17 mouse cellular contexts compared by ENCODE assay signal in genomic region chr4:72138264-72139080, GRCm38 (mm10).
DNase-seq lines count a peak whose midpoint lies in the region; ATAC-seq and TF ChIP-seq lines count a peak whose summit lies in the region.
"Had no signal": no experiment of that assay in that cellular context is flagged by ENCODE, and none has a peak within 500 bp of the region (broad histone marks: within the 10 kb centered on the region; RNA-seq: fewer than 3 reads in every experiment).

No protein-coding gene starts in this region.

- TF ChIP-seq EP300 in lung, postnatal 0 days (IDR thresholded peaks at IDR 0.05), result no peak

- no peaks in the 10 kb centered on the region for H3K9me3 ChIP-seq in lung, embryonic 14.5 days (ENCODE audit: low read depth, low read length)
- H3K9me3 ChIP-seq in lung, postnatal 0 days (ENCODE audit: low read length), result no peaks in the 10 kb centered on the region
- H3K9me3 ChIP-seq in midbrain, embryonic 16.5 days (replicated peaks; ENCODE audit: control insufficient read depth, low read length, poor library complexity, severe bottlenecking), result no peaks in the 10 kb centered on the region
- H3K9me3 ChIP-seq: heart, embryonic 10.5 days; kidney, embryonic 15.5 days; limb, embryonic 13.5 days; stomach, embryonic 15.5 days had no signal

- H3K4me1 ChIP-seq in lung, embryonic 14.5 days (ENCODE audit: insufficient read depth), result no peaks in the 10 kb centered on the region
- H3K4me1 ChIP-seq in lung, postnatal 0 days (ENCODE audit: insufficient read depth, low read depth, low read length), result no peaks in the 10 kb centered on the region
- no peaks in the 10 kb centered on the region for H3K4me1 ChIP-seq in midbrain, embryonic 16.5 days (ENCODE audit: control insufficient read depth, insufficient read depth, low read length)
- H3K4me1 ChIP-seq: heart, embryonic 10.5 days; kidney, embryonic 15.5 days; limb, embryonic 13.5 days had no signal

- no peaks in the 10 kb centered on the region for H3K27me3 ChIP-seq in lung, embryonic 14.5 days (ENCODE audit: insufficient read depth, low read length)
- H3K27me3 ChIP-seq in lung, postnatal 0 days (replicated peaks; ENCODE audit: insufficient read depth, low read length), result no peaks in the 10 kb centered on the region
- H3K27me3 ChIP-seq in midbrain, embryonic 16.5 days (ENCODE audit: control insufficient read depth, insufficient read depth, low read depth, low read length), result no peaks in the 10 kb centered on the region
- H3K27me3 ChIP-seq: kidney, embryonic 15.5 days; limb, embryonic 13.5 days; stomach, embryonic 15.5 days had no signal

- intact Hi-C loops in gastrocnemius, adult 2 months (cut with DNase I), result no loop called here
- intact Hi-C loops in gastrocnemius, postnatal 36 days (cut with DNase I), result no loop called here

- peak; percentile 46 for DNase-seq in gastrocnemius, adult 2 months
- DNase-seq in gastrocnemius, postnatal 36 days, result no peak
- no peak for DNase-seq in lung, embryonic 14.5 days
- no peak for DNase-seq in lung, postnatal 0 days (ENCODE audit: low spot score)
- DNase-seq in gonadal fat pad, adult 2 months (ENCODE audit: low read depth), result peak; percentile 60
- DNase-seq in frontal cortex, postnatal 36 days (ENCODE audit: low spot score in 2 of 2), result no peak
- DNase-seq in lung, postnatal 36 days, result no peak
- DNase-seq: cerebellum, adult 8-10 months; heart, postnatal 4 days; lung, postnatal 10 days; right cerebral cortex, postnatal 4 days had no signal

- no peak for TF ChIP-seq CTCF in gastrocnemius, adult 2 months (IDR thresholded peaks at IDR 0.05)
- TF ChIP-seq CTCF in lung, embryonic 14.5 days (IDR thresholded peaks at IDR 0.05; ENCODE audit: low read depth), result no peak
- no peak for TF ChIP-seq CTCF in lung, postnatal 0 days (IDR thresholded peaks at IDR 0.05)

- no peak overlapping the region for H3K4me3 ChIP-seq in gastrocnemius, adult 2 months
- no peak overlapping the region for H3K4me3 ChIP-seq in lung, embryonic 14.5 days (ENCODE audit: low read depth, low read length)
- no peak overlapping the region for H3K4me3 ChIP-seq in lung, postnatal 0 days (ENCODE audit: low read depth, low read length)
- H3K4me3 ChIP-seq in midbrain, embryonic 16.5 days (ENCODE audit: low read depth, low read length), result no peak overlapping the region
- H3K4me3 ChIP-seq: heart, embryonic 10.5 days; kidney, embryonic 15.5 days; limb, embryonic 13.5 days; stomach, embryonic 15.5 days had no signal

- no peak overlapping the region for H3K4me2 ChIP-seq in lung, embryonic 14.5 days
- H3K4me2 ChIP-seq in lung, postnatal 0 days (replicated peaks; ENCODE audit: low read depth, low read length), result no peak overlapping the region
- H3K4me2 ChIP-seq in midbrain, embryonic 16.5 days (ENCODE audit: low read length), result no peak overlapping the region
- H3K4me2 ChIP-seq: kidney, embryonic 15.5 days; limb, embryonic 13.5 days; stomach, embryonic 15.5 days had no signal

- H3K36me3 ChIP-seq in lung, embryonic 14.5 days (ENCODE audit: insufficient read depth), result peaks cover 60% of the 10 kb centered on the region
- peaks cover 15% of the 10 kb centered on the region; the same call in 1 of the 2 replicates for H3K36me3 ChIP-seq in lung, postnatal 0 days (ENCODE audit: insufficient read depth, low read length)
- H3K36me3 ChIP-seq in midbrain, embryonic 16.5 days (ENCODE audit: control insufficient read depth, insufficient read depth, low read length), result peaks cover 13% of the 10 kb centered on the region

- H3K9ac ChIP-seq in lung, embryonic 14.5 days, result no peak overlapping the region
- no peak overlapping the region for H3K9ac ChIP-seq in lung, postnatal 0 days (replicated peaks; ENCODE audit: low read depth)
- H3K9ac ChIP-seq in midbrain, embryonic 16.5 days (ENCODE audit: low read depth, low read length), result no peak overlapping the region
- H3K9ac ChIP-seq: kidney, embryonic 15.5 days; limb, embryonic 13.5 days; stomach, embryonic 15.5 days had no signal

- 0 out of 2 replicates have a peak, but pooled peaks have one; percentile 14 for ATAC-seq in lung, embryonic 14.5 days (ENCODE audit: insufficient read depth)
- no peak for ATAC-seq in lung, postnatal 0 days
- ATAC-seq in midbrain, embryonic 16.5 days, result peak; percentile 71
- ATAC-seq: activated CD4-positive, CD25-positive, alpha-beta regulatory T cell, adult 4 months had no signal

- no peak overlapping the region for H3K27ac ChIP-seq in gastrocnemius, adult 2 months
- H3K27ac ChIP-seq in lung, embryonic 14.5 days (ENCODE audit: low read depth), result no peak overlapping the region
- no peak overlapping the region for H3K27ac ChIP-seq in lung, postnatal 0 days (ENCODE audit: low read length)
- H3K27ac ChIP-seq in midbrain, embryonic 16.5 days (ENCODE audit: low read length), result no peak overlapping the region
- H3K27ac ChIP-seq: heart, embryonic 10.5 days; kidney, embryonic 15.5 days; limb, embryonic 13.5 days; stomach, embryonic 15.5 days had no signal

- 93% methylated on average over 11 of the region's 11 CpGs for WGBS in lung, embryonic 14.5 days
- 91% methylated on average over 11 of the region's 11 CpGs for WGBS in lung, postnatal 0 days
- WGBS in midbrain, embryonic 16.5 days, result 92% methylated on average over 11 of the region's 11 CpGs

Comparison
In these comparisons a context has a peak if more than half of its experiments do, and no peak if none do; other contexts are left out.
1. DNase-seq: peak in gastrocnemius, adult 2 months (single experiment) and gonadal fat pad, adult 2 months (single experiment); none in gastrocnemius, postnatal 36 days (0 of 2), lung, embryonic 14.5 days (single experiment), lung, postnatal 0 days (single experiment), frontal cortex, postnatal 36 days (0 of 2) and lung, postnatal 36 days (single experiment).